Mouse (Mus musculus) frontal cortex, postnatal 25 days (tissue): ENCODE measurements around the gene Acsm5.

ENCODE experiments used
- DNase-seq, 2 experiments: peaks; one replicate each; pipeline ENCODE4 v3.0.0; 2022; ENCODE audit warnings: low spot score in 2 of 2

Acsm5 gene

GRCm38 (mm10) chr7:119519163-119519562, at the start of gene Acsm5:
Acsm5 (plus strand) TSS chr7:119519463.
- no peak for DNase-seq

- DNase-seq = no peak
Observed at GRCm38 (mm10) chr7:119476500-119477389, 42.5 kb upstream of the Acsm5 start.

GRCm38 (mm10) chr7:119479256-119479655, 40.0 kb upstream of the Acsm5 start, which contains the start of gene Umod:
Umod (minus strand) TSS chr7:119479282.
- no peak for DNase-seq

- no peak for DNase-seq
Observed at GRCm38 (mm10) chr7:119484154-119484553, 35.1 kb upstream of the Acsm5 start.

- DNase-seq = no peak
Observed at GRCm38 (mm10) chr7:119486683-119487082, 32.6 kb upstream of the Acsm5 start.

GRCm38 (mm10) chr7:119490041-119490780, 29.1 kb upstream of the Acsm5 start:
- DNase-seq = no peak

GRCm38 (mm10) chr7:119511143-119511542, 8.1 kb upstream of the Acsm5 start:
- DNase-seq = no peak

GRCm38 (mm10) chr7:119513056-119513455, 6.2 kb upstream of the Acsm5 start:
- peak; percentile 14 to 50 for DNase-seq

- peak; percentile 36 to 52 for DNase-seq
Observed at GRCm38 (mm10) chr7:119515492-119516271, 3.6 kb upstream of the Acsm5 start.

- no peak for DNase-seq
Observed at GRCm38 (mm10) chr7:119516272-119516558, 3.0 kb upstream of the Acsm5 start.

- peak; percentile 81 to 92 for DNase-seq
Observed at GRCm38 (mm10) chr7:119519654-119520053, 391 bp downstream of the Acsm5 start.

GRCm38 (mm10) chr7:119521816-119522215, 2.6 kb downstream of the Acsm5 start:
- DNase-seq = no peak

GRCm38 (mm10) chr7:119522385-119522784, 3.1 kb downstream of the Acsm5 start:
- no peak for DNase-seq

- no peak for DNase-seq
Observed at GRCm38 (mm10) chr7:119523389-119523788, 4.1 kb downstream of the Acsm5 start, which contains the start of gene Pdilt. Pdilt (minus strand) TSS chr7:119523489.

- DNase-seq = no peak
Observed at GRCm38 (mm10) chr7:119525881-119526281, 6.6 kb downstream of the Acsm5 start.

- DNase-seq = no peak
Observed at GRCm38 (mm10) chr7:119526486-119526885, 7.2 kb downstream of the Acsm5 start.

GRCm38 (mm10) chr7:119527135-119527534, 7.9 kb downstream of the Acsm5 start:
- DNase-seq = no peak

GRCm38 (mm10) chr7:119527548-119527947, 8.3 kb downstream of the Acsm5 start:
- no peak for DNase-seq

GRCm38 (mm10) chr7:119528617-119529016, 9.4 kb downstream of the Acsm5 start:
- DNase-seq = no peak

- no peak for DNase-seq
Observed at GRCm38 (mm10) chr7:119532924-119533323, 13.7 kb downstream of the Acsm5 start.

GRCm38 (mm10) chr7:119534389-119534788, 15.1 kb downstream of the Acsm5 start:
- no peak for DNase-seq

- DNase-seq = no peak
Observed at GRCm38 (mm10) chr7:119542445-119542844, 23.2 kb downstream of the Acsm5 start.
